Mouse (Mus musculus) cerebellum, adult 9-10 months (tissue): ENCODE data around the gene Ube2j2.

ENCODE experiments used
- DNase-seq: peaks from one replicate; pipeline ENCODE4 v3.0.0; 2022

The Ube2j2 gene

DNA sequence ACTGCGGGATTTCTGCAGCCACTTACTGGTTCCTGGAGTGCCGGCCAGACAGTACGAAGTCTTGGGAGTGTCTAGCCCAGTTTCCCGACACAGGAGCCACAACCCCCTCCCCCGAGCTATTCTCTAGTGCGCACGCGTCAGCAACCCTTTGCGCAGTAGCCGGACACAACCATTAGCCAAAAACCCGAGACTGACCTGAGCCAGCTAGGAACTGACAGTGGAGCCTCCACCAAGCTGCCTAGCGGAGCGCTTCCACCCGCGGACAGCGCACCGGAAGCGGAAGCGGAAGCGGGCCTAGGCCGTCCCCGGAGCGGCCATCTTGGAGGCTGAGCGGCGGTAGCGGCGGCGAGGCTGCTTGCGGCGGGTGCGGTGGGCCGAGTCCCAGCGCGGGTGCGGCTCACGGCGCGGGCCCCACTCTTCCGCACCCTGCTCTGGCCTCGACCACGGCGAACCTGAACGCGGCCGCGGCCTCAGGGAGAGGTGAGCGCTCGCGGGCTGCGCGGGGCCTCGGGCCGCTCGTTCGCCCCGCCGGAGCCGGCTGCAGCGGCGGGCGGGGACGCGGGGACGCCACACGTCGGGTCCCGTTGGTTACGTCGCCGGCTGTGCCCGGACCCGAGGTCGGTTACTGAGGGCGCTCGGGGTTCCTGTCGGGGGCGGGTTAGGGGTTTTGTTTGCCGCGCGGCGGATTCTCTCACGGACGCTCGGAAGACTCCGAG is at the start of gene Ube2j2:
TSS of gene Ube2j2 (plus strand) at position 298 of the 716 bp plus-strand sequence.
- DNase-seq = peak; percentile 98

DNA sequence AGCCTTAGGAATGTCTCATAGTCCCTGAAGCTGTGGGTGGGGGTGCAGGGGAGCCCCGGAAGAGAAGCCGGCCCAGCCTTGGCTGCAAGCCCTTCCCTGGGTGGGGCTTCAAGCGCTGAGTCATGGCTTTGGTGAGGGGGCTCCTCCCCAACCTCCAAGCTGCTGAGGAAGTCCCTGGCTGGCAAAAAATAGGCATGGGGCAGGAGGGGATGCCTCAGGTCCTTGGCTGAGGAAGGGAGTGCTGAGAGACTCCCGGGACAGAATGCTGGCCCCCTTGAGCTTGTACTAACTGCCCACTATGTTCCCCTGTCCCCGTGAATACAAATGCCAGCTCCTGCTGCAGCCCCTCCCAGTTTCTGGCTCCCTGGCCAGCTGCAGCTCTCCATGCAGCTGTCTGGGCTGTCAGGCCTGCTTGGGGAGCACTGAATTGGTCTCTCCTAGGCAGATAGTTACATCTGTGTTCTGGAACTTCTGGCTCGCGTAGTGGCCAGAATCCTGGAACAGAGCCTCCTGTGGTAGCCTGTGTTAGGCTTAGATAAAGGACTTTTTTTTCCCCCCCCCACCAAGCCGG is 49.2 kb upstream of the Ube2j2 start:
- peak; percentile 60 for DNase-seq

DNA sequence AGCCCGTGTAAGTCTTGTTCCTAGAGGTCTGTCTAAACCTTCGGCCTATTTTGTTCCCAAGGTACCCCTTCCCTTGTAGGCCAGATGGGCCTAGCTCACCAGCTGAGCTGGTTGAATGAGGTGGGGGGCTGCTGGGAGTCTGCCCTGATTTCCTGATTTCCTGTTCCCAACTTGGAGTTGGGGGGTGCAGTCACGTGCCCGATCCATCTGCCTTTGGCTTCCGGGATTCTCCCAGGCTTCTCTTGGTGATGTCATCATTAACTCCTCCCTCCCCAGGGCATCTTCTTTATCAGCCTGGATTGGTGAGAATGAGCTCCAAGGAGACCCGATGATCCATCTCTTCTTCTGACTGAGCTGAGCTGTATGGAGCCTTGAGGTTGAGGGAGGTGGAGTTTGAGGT is 48.4 kb upstream of the Ube2j2 start:
- DNase-seq = peak; percentile 88

DNA sequence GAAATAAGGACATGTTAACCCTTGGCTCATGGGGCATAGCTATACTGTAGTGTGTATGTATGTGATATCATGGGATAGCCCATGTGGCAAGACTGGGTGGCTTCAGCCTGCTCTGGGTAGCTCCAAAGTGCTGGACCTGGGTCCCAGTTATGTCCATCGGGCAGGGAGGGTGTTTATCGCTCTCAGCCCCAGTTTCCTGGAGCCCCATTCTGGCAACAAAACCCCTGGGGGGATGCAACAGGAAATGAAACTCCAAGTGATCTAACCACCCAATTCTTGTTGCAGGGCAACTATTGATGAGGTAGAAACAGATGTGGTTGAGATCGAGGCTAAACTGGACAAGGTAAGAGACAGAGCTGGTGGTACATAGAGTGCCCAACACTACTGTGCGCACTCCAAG is 47.8 kb upstream of the Ube2j2 start:
- peak; percentile 34 for DNase-seq

DNA sequence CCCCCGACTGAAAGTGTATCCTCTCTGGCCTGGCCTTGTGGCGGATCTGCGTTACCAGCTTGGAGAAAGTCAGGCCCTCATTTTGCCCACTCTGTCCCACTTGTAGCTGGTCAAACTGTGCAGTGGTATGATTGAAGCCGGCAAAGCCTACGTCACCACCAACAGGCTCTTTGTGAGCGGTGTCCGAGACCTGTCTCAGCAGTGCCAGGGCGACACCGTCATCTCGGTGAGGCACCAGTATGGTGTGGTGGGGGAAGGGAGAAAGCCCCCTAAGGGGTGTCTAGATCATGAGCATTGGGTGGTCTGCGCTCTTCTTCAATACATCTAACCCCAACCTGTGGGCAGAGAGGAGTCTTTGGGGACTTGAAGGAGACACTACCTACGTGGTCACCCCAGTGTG is 47.2 kb upstream of the Ube2j2 start:
- no peak for DNase-seq

DNA sequence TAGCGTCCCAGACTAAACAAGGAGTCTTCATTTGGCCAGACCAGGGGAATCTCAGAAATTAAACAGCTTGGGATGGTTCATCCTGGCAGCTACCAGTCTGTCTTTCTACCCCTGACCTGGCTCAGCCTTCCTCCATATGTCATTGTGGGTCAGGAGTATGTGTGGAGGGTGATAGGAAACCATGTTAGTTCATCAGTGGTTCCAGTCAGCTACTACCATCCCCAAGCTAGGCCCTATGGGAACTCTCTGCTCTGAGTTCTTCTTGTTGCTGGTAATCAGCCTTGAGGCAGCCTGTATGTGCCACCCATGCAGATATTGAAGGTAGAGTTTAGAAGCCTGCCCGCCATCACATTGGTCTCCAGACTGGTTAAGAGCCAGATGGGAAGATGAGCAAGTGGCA is 45.3 kb upstream of the Ube2j2 start:
- DNase-seq = peak; percentile 17

DNA sequence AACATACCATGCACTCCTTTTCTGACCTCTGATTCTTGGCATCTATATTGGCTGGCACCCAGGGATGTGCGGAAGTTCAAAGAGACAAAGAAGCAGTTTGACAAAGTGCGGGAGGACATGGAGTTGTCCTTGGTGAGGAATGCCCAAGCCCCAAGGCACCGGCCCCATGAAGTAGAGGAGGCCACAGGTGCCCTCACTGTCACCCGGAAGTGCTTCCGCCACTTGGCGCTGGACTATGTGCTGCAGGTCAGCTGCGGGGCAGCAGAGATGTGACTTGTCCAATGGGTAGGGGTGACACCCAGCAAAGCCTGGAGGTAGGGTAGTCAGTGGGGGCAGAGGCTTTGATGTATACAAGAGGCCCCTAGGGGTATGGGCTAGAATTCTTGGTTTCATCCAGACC is 44.3 kb upstream of the Ube2j2 start:
- peak; percentile 5 for DNase-seq

DNA sequence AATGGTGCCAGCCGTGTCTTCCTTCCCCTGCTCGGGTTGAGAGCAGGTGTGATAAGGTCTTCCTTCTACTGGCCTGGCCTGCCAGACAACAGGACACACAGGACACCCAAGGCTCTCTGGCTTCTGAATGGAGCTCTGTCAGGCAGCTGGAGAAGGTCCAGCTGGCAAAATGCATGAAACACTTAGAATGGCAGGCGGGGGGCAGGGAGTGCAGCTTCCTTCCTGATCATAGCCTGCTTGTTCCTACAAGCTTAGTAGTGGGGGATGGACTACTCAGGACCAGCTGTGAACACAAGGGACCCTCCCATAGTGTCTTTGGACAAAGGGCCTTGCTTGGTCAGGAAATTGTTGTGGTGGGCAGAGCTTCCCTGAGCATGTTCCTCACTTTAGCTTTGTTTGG is 42.4 kb upstream of the Ube2j2 start:
- peak; percentile 29 for DNase-seq

DNA sequence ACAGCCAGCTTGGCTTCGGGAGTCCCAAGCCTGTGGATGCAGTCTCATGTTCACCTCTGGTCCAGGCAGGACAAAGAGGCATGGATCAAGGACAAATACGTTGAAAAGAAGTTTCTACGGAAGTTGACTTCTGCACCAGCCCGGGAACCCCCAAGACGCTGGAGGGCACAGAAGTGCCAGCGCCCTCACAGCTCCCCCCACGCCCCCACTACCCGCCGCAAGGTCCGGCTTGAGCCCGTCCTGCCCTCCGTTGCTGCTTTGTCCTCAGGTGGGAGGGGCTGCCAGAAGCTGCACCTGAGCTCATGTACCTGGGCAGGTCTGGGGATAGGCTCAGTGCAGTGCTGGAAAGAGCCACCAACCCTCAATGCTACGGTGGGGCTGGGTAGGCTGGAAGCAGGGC is 40.4 kb upstream of the Ube2j2 start:
- peak; percentile 2 for DNase-seq

DNA sequence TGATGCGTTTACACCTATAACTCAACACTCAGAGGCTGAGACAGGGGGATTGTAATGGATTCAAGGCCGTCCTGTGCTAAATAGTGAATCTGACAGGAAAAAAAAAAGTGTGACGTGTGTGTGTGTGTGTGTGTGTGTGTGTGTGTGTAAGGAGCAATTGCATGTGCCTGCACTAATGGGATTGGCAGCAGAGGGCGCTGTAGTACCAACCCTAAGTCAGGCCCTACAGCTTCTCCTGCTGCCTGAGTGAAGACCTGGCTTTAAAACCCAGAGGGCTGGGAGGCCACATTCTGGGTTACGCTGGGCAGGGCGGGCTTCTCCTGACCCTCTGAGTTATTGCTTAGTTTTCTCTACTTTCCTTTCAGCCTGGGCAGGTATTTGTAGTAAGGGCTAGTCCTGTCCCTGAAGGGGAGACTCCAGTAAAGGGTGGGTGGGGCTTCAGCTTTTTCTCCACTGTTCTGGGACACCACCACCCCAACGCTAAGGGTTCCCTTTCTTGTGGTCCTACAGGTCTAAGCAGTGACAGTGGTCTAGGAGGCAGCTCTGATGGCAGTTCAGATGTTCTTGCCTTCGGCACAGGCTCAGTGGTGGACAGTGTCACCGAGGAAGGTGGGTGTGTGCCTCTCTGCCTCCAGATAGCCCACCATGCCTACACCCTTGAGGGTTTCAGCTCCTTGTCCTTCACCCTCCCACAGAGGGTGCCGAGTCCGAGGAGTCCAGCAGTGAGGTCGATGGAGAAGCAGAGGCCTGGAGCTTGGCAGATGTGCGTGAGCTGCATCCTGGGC is 39.1 kb upstream of the Ube2j2 start:
- DNase-seq = peak; percentile 23

DNA sequence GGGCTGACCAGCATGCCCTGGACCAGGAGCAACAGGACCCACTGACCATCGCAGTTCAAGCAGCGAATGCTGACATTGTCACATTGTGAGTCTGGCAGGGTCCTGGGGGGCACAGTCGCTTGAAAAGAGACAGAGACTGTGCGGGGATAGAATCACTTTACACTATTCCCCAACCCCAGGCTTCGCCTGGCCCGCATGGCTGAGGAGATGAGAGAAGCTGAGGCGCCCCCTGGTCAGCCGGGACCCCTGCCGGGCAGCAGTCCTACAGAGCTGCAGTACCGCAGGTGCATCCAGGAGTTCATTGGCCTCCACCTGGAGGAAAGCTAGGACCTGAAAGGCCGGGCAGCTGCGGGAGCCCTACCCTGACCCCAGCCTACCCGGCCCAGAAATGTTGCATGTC is 38.0 kb upstream of the Ube2j2 start:
- peak; percentile 1 for DNase-seq

DNA sequence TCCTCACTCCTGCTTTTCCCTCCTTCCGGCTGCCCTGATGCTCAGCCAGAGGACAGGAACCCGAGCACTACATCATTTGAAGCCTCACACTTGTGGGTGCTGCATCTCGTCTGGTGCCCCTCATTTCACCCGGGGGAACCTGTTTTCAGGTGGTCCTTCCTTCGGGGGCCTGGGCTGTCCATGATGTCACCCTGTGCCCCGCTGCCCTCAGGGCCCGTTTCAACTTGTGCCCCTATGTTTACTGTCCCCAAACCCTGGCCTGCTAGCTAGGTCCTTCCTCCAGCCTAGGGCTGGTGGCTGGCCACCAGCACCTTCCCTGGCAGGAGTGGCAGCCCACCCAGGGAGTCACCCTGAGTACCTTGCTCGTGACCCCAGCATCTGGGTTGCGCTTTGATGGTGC is 37.5 kb upstream of the Ube2j2 start:
- no peak for DNase-seq

DNA sequence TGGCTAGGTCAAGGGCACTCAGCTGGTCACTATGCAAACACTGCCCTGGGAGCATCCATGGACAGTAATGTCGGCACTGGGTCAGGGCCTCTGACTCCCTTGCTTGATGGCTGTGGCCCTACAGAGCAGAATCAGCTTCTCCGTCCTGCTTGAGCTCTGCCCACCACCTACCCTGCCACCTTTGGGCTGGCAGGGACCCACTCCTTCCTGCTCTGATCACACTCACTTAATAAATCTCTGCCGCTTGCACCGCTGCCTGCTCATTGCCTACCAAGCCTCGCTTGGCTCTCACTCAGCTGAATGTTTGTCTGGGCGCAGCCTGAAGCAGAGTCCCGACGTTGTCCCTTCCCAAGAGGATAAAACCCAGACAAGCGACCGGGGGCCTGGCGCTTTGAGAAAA is 36.6 kb upstream of the Ube2j2 start:
- DNase-seq = no peak

DNA sequence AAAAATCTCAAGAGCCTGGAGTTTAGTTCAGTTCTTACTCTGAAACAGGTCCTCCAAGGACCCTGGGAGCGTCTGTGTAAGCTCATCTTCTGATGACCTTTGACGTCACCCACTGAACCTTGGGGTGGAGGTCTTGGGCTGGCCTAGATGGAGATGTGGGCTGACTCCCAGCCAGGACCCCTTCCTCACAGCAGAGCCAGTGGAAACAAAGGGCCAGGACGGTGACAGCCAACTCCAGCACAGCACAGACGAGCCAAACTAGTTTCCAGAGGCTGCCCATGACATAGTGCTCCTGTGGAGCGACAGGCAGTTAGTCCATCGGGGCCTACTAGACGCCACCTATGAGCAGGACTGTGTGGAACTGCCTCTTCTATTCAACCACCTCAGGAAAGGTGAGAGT is 35.4 kb upstream of the Ube2j2 start:
- no peak for DNase-seq

DNA sequence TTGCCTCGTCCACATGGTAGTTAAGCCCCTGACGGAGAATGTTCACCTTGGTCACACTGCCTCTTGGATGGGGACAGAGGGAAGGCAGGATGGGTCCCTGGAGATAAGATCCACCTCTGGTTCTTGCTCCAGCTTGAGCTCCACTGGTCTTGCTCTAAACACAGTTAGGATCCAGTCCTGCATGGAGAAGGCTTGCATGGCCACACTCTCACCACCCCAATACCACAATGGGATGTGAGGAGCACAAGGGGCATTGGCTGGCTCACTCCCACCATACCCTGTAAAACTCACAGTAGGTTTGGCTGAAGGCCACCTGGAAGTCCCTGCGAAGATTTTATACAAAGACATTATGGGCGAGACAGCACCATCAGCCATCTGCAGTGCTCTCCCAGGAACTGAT is 34.9 kb upstream of the Ube2j2 start:
- DNase-seq = peak; percentile 1

DNA sequence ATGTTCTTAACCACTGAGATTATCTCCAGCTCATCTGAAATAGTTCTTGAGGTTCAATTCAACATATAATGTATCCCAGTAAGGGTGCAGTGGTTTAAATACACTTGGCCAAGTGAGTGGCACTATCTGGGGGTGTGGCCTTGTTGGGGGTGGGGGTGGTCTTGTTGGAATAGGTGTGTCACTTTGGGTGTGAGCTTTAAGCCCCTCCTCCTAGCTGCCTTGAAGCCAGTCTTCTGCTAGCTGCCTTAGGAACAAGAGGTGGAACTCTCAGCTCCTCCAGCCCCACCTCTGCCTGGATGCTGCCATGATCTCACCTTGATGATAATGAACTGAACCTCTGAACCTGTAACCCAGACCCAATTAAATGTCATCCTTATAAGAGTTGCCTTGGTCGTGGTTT is 11.6 kb upstream of the Ube2j2 start:
- no peak for DNase-seq

DNA sequence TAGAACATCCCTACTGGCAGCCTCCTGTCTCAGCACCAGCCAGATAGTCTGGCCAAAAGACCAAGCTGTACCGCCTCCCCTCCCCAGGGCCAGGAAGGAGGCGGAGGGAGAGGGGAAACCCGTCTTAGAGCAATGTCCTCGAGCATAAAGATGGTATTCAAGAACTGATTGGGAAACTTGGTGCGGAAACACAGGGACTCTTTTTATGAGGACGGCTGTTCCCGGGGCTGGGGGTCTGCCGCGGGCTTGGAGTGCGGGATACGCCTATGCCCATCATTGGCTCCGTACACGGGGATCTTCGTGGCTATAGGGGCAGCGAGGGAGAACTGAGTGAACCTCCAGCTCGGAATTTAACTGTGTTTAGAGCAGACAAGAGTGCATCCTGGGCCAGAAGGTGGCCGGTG is 580 bp upstream of the Ube2j2 start:
- DNase-seq = peak; percentile 59

DNA sequence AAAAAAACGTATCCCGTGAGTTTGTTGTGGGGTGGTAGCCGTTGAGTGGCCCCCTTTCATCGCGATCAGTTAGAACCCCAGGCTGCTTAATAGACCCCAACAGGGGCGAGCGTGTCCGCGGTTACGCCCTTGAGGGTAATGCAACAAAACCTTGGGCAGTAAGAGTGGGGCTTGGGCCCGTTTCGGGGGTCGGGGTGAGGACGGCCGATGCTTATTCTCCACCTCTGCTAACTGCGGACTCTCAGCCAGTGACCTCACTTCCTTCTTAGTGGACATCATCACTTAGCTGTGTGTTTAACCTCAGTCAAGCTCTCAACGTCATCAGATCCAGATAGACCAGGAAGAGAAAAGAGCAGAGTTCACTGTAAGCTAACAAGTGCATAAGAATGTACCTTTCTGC is 640 bp downstream of the Ube2j2 start:
- DNase-seq = peak; percentile 39

DNA sequence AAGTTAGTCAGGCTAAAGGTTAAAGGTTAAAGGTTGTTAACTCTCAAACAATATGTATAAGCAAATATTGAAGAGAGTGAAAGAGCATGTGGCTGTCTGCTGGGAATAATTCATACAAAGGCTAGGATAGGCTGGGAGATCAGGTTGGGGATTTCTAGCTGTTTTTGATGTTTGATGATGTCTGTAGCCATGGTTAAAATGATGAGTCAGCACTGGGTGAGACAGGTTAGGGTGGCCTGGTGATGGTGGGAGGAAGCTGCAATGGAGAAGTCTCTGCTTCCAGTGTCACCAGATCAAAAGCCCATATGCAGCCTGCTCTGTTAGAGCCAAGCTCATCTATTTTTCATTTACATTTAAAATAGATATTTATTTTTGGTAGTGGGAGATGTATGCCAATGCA is 3.5 kb downstream of the Ube2j2 start:
- DNase-seq = no peak

DNA sequence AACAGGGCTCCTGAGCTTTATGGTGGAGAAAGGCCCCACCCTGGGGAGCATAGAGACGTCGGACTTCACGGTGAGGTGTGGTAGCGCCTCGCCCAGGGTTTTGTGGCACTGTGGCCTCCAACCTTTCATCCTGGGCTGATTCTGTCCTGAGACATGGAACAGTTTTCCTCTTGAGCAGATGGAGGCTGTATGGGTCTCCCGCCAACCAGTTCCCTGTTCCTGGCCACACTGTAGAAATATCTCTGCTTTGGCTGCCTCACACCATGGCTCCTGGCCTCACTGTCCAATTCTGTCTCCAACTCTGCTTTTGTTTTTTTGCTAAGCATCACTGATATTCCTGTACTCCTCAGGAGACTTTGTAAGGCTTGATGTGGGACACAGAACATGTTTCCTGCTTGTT is 11.9 kb downstream of the Ube2j2 start:
- DNase-seq = peak; percentile 47

DNA sequence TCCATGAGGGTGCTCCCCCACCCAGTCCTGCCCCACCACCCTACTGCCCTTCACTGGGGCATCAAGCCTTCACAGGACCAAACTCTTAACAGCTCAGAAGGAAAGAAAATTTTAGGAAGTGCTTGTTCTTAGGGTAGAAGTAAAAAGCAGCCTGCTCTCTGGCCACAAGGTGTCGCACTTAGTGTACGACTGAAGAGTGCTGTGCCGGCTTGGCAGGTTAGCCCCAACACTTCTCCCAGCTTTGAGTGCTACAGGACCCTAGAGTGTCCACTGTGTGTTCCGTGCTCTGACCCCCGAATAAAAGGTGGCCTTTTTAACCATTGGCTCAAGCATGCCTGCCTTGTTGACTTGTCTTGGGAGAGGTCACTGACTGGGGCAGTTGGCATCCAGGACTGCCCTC is 15.6 kb downstream of the Ube2j2 start:
- peak; percentile 75 for DNase-seq

DNA sequence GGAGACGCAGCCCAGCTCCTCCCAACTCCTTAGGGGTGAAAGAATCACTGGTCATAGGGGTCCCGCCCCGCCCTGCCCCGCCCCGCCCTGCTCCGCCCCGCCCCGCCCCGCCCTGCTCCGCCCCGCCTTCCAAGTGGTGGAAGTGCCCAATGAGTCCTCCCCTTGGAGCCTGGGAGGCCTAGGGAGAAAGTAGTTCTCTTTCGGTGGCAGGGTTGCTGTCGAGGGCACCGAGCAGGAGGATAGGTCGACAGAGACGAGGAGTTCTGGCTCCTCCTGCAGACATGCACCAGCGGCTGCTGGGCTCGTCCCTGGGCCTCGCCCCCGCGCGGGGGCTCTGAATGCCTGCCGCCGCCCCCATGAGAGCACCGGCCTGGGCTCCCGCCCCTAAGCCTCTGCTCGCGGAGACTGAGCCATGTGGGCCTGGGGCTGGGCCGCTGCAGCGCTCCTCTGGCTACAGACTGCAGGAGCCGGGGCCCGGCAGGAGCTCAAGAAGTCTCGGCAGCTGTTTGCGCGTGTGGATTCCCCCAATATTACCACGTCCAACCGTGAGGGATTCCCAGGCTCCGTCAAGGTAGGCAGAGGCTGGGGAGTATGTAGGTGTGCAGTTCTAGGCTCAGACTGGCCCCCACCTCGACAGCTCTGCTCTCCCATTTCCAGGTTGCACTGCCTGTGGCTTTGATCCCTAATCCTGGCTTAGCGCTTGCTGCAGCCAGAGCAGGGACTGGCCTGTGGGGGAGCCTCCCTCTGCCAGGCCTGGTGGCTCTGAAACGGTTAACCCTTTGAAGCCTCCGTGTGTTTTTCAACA is 18.7 kb downstream of the Ube2j2 start, which contains the start of gene C1qtnf12:
TSS of gene C1qtnf12 (plus strand) at position 152 of the 805 bp plus-strand sequence.
- DNase-seq = no peak

DNA sequence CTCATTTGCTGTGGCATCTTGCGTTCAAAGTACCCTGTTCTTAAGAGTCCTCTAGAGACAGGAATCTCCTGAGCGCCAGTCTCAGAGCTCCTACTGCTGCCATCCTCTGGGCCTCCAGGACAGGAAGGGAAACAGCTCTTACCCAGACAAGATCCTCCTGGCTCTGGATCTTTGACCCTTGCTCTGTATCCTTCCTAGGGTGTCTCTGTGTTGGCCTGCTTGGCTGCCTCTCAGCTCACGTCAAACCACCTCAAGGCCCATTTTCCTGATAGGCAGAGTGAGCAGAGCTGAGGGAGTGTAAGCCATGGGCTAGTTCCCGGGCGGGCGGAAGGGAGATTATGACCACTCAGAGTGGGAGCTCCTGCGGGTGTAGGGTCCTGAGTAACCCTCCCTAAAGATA is 19.5 kb downstream of the Ube2j2 start:
- DNase-seq = no peak
